Mouse (Mus musculus): ENCODE data around the gene Fank1. TPM values are rescaled to one million over a fixed set of nuclear protein-coding genes. Genes with fewer than 3 reads are reported as not detected.

Gene Fank1
- not detected for polyA plus RNA-seq (2014; fragmentation: Illumina TruSeq; extraction: RNeasy Lipid Tissue Mini Kit (QIAGEN cat#74804); ENCODE audit: low read depth, low replicate concordance)

GRCm38 (mm10) chr7:133776626-133776996 is at the start of gene Fank1:
TSS of gene Fank1 (plus strand) at chr7:133776861.

DNA sequence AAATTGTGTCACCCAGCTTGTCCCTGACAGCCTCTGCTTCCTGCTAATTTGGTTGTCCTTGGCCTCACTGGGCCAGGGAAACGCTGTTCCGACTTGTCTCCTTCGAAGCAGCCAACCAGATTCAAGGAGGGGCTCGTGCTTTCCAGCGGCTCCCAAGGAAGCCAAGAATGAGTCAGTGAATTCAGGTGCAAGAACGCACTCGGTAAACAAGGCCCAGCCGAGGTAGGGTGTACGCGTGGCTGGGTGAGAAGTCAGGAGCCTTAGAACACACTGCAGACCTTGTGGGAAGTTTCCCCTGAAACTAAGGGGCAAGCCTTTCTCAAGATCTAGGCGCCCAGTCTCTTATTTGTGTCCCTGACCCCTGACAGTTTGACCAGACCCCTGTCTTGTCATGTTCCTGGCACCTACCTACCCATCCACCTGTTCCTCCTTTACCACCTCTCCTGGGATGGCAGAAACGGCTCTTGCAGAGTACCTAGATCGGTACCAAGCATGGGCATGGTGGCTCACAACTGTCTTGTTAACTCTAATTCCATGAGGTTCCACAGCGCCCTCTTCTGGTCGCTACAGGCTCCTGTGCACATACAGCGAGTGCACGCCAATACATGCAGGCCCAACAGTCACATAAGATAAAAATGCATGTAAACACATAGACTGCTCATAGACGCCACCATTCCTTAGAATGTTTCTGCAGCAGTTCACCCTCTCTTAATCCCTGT is 6.2 kb downstream of the Fank1 start, which contains the start of gene Dhx32:
TSS of gene Dhx32 (minus strand) at position 10 of the 719 bp plus-strand sequence.

Other genes starting within 250 kb of the Fank1 start
- not detected for gene Tex36, start 174.7 kb upstream of the Fank1 start, polyA plus RNA-seq (2014; fragmentation: Illumina TruSeq; extraction: RNeasy Lipid Tissue Mini Kit (QIAGEN cat#74804); ENCODE audit: low read depth, low replicate concordance)
- gene Edrf1, start 139.3 kb upstream of the Fank1 start, polyA plus RNA-seq (2014; fragmentation: Illumina TruSeq; extraction: RNeasy Lipid Tissue Mini Kit (QIAGEN cat#74804); ENCODE audit: low read depth, low replicate concordance) = 14.8 TPM
- not detected for gene Mmp21, start 96.8 kb upstream of the Fank1 start, polyA plus RNA-seq (2014; fragmentation: Illumina TruSeq; extraction: RNeasy Lipid Tissue Mini Kit (QIAGEN cat#74804); ENCODE audit: low read depth, low replicate concordance)
- gene Bccip, start 67.5 kb upstream of the Fank1 start, polyA plus RNA-seq (2014; fragmentation: Illumina TruSeq; extraction: RNeasy Lipid Tissue Mini Kit (QIAGEN cat#74804); ENCODE audit: low read depth, low replicate concordance) = 88.4 TPM
- 35.8 TPM for gene Uros, start 66.8 kb upstream of the Fank1 start, polyA plus RNA-seq (2014; fragmentation: Illumina TruSeq; extraction: RNeasy Lipid Tissue Mini Kit (QIAGEN cat#74804); ENCODE audit: low read depth, low replicate concordance)
- 45.7 TPM for gene Dhx32, start 5.9 kb downstream of the Fank1 start, polyA plus RNA-seq (2014; fragmentation: Illumina TruSeq; extraction: RNeasy Lipid Tissue Mini Kit (QIAGEN cat#74804); ENCODE audit: low read depth, low replicate concordance)

Data from heart, adult 10 weeks (tissue).